14 mouse cellular contexts compared by ENCODE assay signal in the genomic region with DNA sequence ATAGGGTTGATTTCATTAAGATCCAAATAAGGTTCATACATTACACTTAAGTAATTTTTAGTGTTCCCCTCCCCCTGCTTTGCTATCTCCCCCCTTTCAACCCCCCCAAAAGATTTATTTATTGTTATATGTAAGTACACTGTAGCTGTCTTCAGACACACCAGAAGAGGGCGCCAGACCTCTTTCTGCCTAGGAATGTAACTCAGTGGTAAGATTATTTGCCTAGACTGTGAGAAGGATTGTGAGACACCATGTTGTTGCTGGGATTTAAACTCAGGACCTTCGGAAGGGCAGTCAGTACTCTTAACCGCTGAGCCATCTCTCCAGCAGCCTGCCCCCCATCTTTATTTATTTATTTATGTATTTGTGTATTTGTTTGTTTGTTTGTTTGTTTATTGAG. TPM values are rescaled to one million over a fixed set of nuclear protein-coding genes. Genes with fewer than 3 reads are reported as not detected.
DNase-seq lines count a peak whose midpoint lies in the region; ATAC-seq and TF ChIP-seq lines count a peak whose summit lies in the region.
"Had no signal": no experiment of that assay in that cellular context is flagged by ENCODE, and none has a peak within 500 bp of the region (broad histone marks: within the 10 kb centered on the region; RNA-seq: fewer than 3 reads in every experiment).

No protein-coding gene starts in this region.

- H3K9me3 ChIP-seq in E14TG2a.4 (ENCODE audit: low read length) = no peaks in the 10 kb centered on the region
- no peaks in the 10 kb centered on the region for H3K9me3 ChIP-seq in neural tube, embryonic 15.5 days (replicated peaks)

- peak; percentile 40 for DNase-seq in cerebellum, adult 9-11 months
- no peak for DNase-seq in cerebellum, postnatal 4 days (ENCODE audit: low spot score in 2 of 2)
- DNase-seq in layer of hippocampus, adult 2 months (ENCODE audit: low spot score in 2 of 2) = peak in 1 of 2 experiments; percentile 23
- no peak for DNase-seq in layer of hippocampus, adult 8-10 months (ENCODE audit: low spot score in 2 of 2)
- peak; percentile 26 for DNase-seq in naive thymus-derived CD4-positive, alpha-beta T cell, adult 2 months (ENCODE audit: low read depth)
- no peak for DNase-seq in kidney, adult 2 months
- DNase-seq: embryo, embryonic 11 days; gastrocnemius, postnatal 10 days; kidney, postnatal 4 days; left cerebral cortex, postnatal 4 days; thymus, adult 18-20 months had no signal

- H3K36me3 ChIP-seq in E14TG2a.4 (ENCODE audit: insufficient read depth, low read length) = no peaks in the 10 kb centered on the region; the same call in 1 of the 2 replicates
- no peaks in the 10 kb centered on the region; the same call in 1 of the 2 replicates for H3K36me3 ChIP-seq in kidney, adult 2 months (ENCODE audit: control insufficient read depth, insufficient read depth, low read length)
- no peaks in the 10 kb centered on the region for H3K36me3 ChIP-seq in neural tube, embryonic 15.5 days

- TF ChIP-seq CTCF in layer of hippocampus, adult 2 months (conservative IDR thresholded peaks at IDR 0.05) = peak; percentile 74
- TF ChIP-seq CTCF in E14TG2a.4 (conservative IDR thresholded peaks at IDR 0.05; ENCODE audit: low read length) = peak; percentile 30
- TF ChIP-seq CTCF in kidney, adult 2 months (conservative IDR thresholded peaks at IDR 0.05; ENCODE audit: insufficient read depth, insufficient read length, low read depth, low read length) = no peak

- no peak for TF ChIP-seq POLR2A in kidney, adult 2 months (IDR thresholded peaks at IDR 0.05; ENCODE audit: low read depth, low read length)

- no peak overlapping the region for H3K27ac ChIP-seq in layer of hippocampus, adult 2 months
- H3K27ac ChIP-seq in kidney, adult 2 months (ENCODE audit: insufficient read depth, low read depth, low read length) = no peak overlapping the region
- H3K27ac ChIP-seq in neural tube, embryonic 15.5 days (replicated peaks) = no peak overlapping the region

- H3K4me3 ChIP-seq in layer of hippocampus, adult 2 months = no peak overlapping the region
- no peak overlapping the region for H3K4me3 ChIP-seq in E14TG2a.4 (replicated peaks; ENCODE audit: low read length)
- no peak overlapping the region for H3K4me3 ChIP-seq in kidney, adult 2 months (ENCODE audit: insufficient read depth, low read depth, low read length)
- no peak overlapping the region for H3K4me3 ChIP-seq in neural tube, embryonic 15.5 days (replicated peaks)

- no peak overlapping the region for H3K9ac ChIP-seq in neural tube, embryonic 15.5 days (replicated peaks)

- 85% methylated on average over 3 of the region's 3 CpGs for WGBS in kidney, adult 2 months
- 78% methylated on average over 3 of the region's 3 CpGs for WGBS in neural tube, embryonic 15.5 days

- H3K4me1 ChIP-seq in E14TG2a.4 (replicated peaks; ENCODE audit: low read depth, low read length) = peaks cover 11% of the 10 kb centered on the region
- peaks cover 5% of the 10 kb centered on the region; the same call in 1 of the 2 replicates for H3K4me1 ChIP-seq in kidney, adult 2 months (ENCODE audit: control insufficient read depth, insufficient read depth, low read length)
- peaks cover 32% of the 10 kb centered on the region for H3K4me1 ChIP-seq in neural tube, embryonic 15.5 days

- no peak overlapping the region for H3K4me2 ChIP-seq in neural tube, embryonic 15.5 days

- ATAC-seq in neural tube, embryonic 15.5 days (ENCODE audit: low FRiP score) = no peak
- ATAC-seq: inflammation-experienced regulatory T-cells, adult 6 months had no signal

- peaks cover 25% of the 10 kb centered on the region for H3K27me3 ChIP-seq in E14TG2a.4 (ENCODE audit: insufficient read depth, low read length)
- H3K27me3 ChIP-seq in kidney, adult 2 months (replicated peaks; ENCODE audit: control insufficient read depth, insufficient read depth, low read length) = no peaks in the 10 kb centered on the region
- H3K27me3 ChIP-seq in neural tube, embryonic 15.5 days (replicated peaks) = no peaks in the 10 kb centered on the region

RNA-seq across cellular contexts. Expression of gene Tulp4, which starts 4.7 kb away (rescaled TPM):
- 100 to 1,000 TPM; 304 to 306 TPM for total RNA-seq in layer of hippocampus, adult 2 months (2021)
- 100 to 1,000 TPM; 325 to 332 (median 330) TPM for total RNA-seq in layer of hippocampus, adult 8-10 months (2022)
- 42.5 and 48.0 TPM in 2 replicates for polyA plus RNA-seq in kidney, adult 2 months (2012; rRNA removed)
- 116 and 122 TPM in 2 replicates for polyA plus RNA-seq in neural tube, embryonic 15.5 days (2015; fragmentation: Nextera tagmentation; extraction: Ambion mirVana)

RNA-seq across cellular contexts. Expression of gene Gtf2h5, which starts 31.4 kb away (rescaled TPM):
- 100 to 1,000 TPM; 121 to 126 TPM for total RNA-seq in layer of hippocampus, adult 2 months (2021)
- 100 to 1,000 TPM; 106 to 122 (median 113) TPM for total RNA-seq in layer of hippocampus, adult 8-10 months (2022)
- 25.4 and 39.5 TPM in 2 replicates for polyA plus RNA-seq in kidney, adult 2 months (2012; rRNA removed)
- polyA plus RNA-seq in neural tube, embryonic 15.5 days (2015; fragmentation: Nextera tagmentation; extraction: Ambion mirVana) = 220 TPM in 2 replicates

RNA-seq across cellular contexts. Expression of gene Serac1, which starts 31.4 kb away (rescaled TPM):
- total RNA-seq in layer of hippocampus, adult 2 months (2021) = 10 to 100 TPM; 17.2 to 18.4 TPM
- 10 to 100 TPM; 15.7 to 23.6 (median 18.8) TPM for total RNA-seq in layer of hippocampus, adult 8-10 months (2022)
- polyA plus RNA-seq in kidney, adult 2 months (2012; rRNA removed) = 4.1 and 4.3 TPM in 2 replicates
- polyA plus RNA-seq in neural tube, embryonic 15.5 days (2015; fragmentation: Nextera tagmentation; extraction: Ambion mirVana) = 12.3 and 13.1 TPM in 2 replicates

Comparison
In these comparisons a context has a peak if more than half of its experiments do, and no peak if none do; other contexts are left out.
1. DNase-seq: peak in cerebellum, adult 9-11 months (single experiment) and naive thymus-derived CD4-positive, alpha-beta T cell, adult 2 months (single experiment); none in cerebellum, postnatal 4 days (0 of 2), layer of hippocampus, adult 8-10 months (0 of 2) and kidney, adult 2 months (single experiment).